Mouse (Mus musculus) yolk sac, embryonic 10.5 days (tissue): ENCODE results near the gene Timm44.
"Not testable (repeated sequence)": the region's sequence is repeated elsewhere in the genome, so short reads cannot be mapped to it uniquely, and the experiment has no call there.

Experiments
- DNase-seq: peaks from one replicate; pipeline ENCODE4 v3.0.0-alpha.2; 2017; ENCODE audit warnings: low spot score

Timm44 gene

GRCm38 (mm10) chr8:4263105-4263791, 12.5 kb downstream of the Timm44 start:
- no peak for DNase-seq

- no peak for DNase-seq
Observed at GRCm38 (mm10) chr8:4259805-4260170, 15.9 kb downstream of the Timm44 start.

- peak; percentile 94 for DNase-seq
Observed at GRCm38 (mm10) chr8:4259125-4259804, 16.4 kb downstream of the Timm44 start, which contains the start of gene Ctxn1. TSS of gene Ctxn1 (minus strand) at chr8:4259274.

- peak; percentile 39 for DNase-seq
Observed at GRCm38 (mm10) chr8:4258678-4259077, 17.0 kb downstream of the Timm44 start.

- DNase-seq, result peak; percentile 71
Observed at GRCm38 (mm10) chr8:4258233-4258632, 17.5 kb downstream of the Timm44 start.

- no peak for DNase-seq
Observed at GRCm38 (mm10) chr8:4257350-4257749, 18.4 kb downstream of the Timm44 start.

- no peak for DNase-seq
Observed at GRCm38 (mm10) chr8:4256911-4257310, 18.8 kb downstream of the Timm44 start.

- not testable (repeated sequence) for DNase-seq
Observed at GRCm38 (mm10) chr8:4255471-4255870, 20.2 kb downstream of the Timm44 start.

- DNase-seq, result no peak
Observed at GRCm38 (mm10) chr8:4254001-4254400, 21.7 kb downstream of the Timm44 start.

GRCm38 (mm10) chr8:4252934-4253841, 22.5 kb downstream of the Timm44 start, which contains the start of gene Snapc2:
TSS of gene Snapc2 (plus strand) at chr8:4253080.
- peak; percentile 96 for DNase-seq

GRCm38 (mm10) chr8:4252116-4252760, 23.5 kb downstream of the Timm44 start:
- DNase-seq, result no peak

GRCm38 (mm10) chr8:4250306-4250970, 25.3 kb downstream of the Timm44 start:
- peak; percentile 68 for DNase-seq

- no peak for DNase-seq
Observed at GRCm38 (mm10) chr8:4249213-4249612, 26.5 kb downstream of the Timm44 start.

- DNase-seq, result no peak
Observed at GRCm38 (mm10) chr8:4247951-4248540, 27.7 kb downstream of the Timm44 start, which contains the start of gene Tgfbr3l. TSS of gene Tgfbr3l (plus strand) at chr8:4248214.

- DNase-seq, result no peak
Observed at GRCm38 (mm10) chr8:4247241-4247640, 28.5 kb downstream of the Timm44 start.

- no peak for DNase-seq
Observed at GRCm38 (mm10) chr8:4245737-4246136, 30.0 kb downstream of the Timm44 start.

GRCm38 (mm10) chr8:4245061-4245460, 30.7 kb downstream of the Timm44 start:
- DNase-seq, result no peak

GRCm38 (mm10) chr8:4239193-4239890, 36.4 kb downstream of the Timm44 start:
- DNase-seq, result no peak

GRCm38 (mm10) chr8:4238434-4239192, 37.1 kb downstream of the Timm44 start, which contains the start of the genes Map2k7 and Gm49320:
TSS of gene Map2k7 (plus strand) at chr8:4238740.
TSS of gene Gm49320 (plus strand) at chr8:4238865.
- DNase-seq, result peak; percentile 99
